Mouse (Mus musculus) right cerebral cortex, adult 18-20 months (tissue): ENCODE data around the gene Cyba.

Source experiments
- DNase-seq: peaks from one replicate; pipeline ENCODE4 v3.0.0; 2022; ENCODE audit warnings: mixed read lengths

Cyba gene

GRCm38 (mm10) chr8:122421376-122422070 is 11.2 kb downstream of the Cyba start, which contains the start of gene Il17c:
TSS of gene Il17c (plus strand) at chr8:122422020.
- no peak for DNase-seq

GRCm38 (mm10) chr8:122419881-122420555 is 12.7 kb downstream of the Cyba start:
- peak; percentile 66 for DNase-seq

GRCm38 (mm10) chr8:122415554-122415953 is 17.2 kb downstream of the Cyba start:
- DNase-seq, result no peak

DNA sequence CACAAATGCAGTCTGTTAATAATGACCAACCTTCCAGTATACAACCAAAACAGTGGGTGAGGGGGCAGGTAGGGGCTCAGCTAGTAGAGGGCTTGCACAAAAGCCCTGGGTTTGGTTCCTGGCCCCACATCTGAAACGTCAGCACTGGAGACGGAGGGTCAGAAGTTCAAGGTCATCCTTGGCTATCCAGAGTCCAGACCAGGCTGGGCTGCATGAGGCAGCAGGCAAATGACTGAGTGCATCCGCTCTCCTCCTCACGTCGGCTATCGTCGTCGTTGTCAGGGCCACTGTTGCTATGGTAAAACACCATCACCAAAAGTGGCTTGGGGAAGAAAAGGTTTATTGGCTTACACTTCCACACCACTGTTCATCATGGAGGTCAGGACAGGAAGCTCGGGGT is 18.4 kb downstream of the Cyba start:
- DNase-seq, result no peak

GRCm38 (mm10) chr8:122407678-122408077 is 25.1 kb downstream of the Cyba start:
- DNase-seq, result no peak

DNA sequence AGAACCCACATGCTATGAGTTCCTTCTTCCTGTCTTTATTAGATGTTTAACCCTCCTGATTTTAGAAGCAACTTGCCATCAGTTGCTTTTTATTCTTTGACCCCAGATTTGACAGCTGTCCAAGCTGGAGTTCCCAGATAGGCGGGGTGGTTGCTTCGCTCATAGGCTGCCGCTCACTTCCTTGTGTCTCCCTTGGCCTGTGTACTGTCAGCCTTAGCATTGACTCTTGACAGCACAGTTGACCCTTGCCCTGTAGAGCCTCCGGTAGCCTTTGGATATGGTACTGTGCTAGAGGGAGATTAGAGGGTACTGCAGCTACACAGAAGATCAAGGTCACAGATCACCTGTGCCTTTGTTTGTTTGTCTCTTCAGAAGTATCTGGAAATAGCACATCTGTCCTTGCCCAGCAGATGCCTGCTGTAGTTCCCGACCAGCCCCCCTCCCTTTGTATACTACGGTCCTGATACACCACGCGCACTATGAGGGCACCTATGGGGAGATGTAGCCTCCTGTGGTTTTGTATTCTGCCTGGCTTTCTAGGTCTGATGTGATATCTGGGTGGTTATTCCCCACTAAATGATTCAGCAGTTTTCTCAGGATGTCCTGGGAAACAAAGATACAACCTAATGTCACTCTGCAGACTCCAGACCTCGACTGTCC is 27.5 kb downstream of the Cyba start:
- no peak for DNase-seq

DNA sequence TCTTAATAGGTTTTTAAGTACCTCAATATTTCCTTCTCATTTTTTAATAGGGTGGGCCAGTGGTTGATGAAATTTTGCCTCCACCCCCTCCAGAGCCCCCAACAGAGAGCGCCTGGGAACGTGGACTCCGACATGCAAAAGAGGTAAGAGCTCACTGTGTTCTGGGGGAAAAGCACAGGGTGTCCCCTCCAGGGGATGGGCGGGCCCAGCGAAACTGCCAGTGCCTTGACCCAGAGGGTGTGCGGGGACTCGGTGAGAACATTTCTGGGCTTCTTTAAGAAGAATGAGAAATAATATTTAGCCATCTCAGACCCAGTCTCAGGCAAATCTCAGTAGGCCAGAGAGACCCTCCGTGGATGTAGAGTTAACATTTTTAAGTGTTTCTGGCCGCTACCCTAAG is 34.5 kb downstream of the Cyba start:
- no peak for DNase-seq

DNA sequence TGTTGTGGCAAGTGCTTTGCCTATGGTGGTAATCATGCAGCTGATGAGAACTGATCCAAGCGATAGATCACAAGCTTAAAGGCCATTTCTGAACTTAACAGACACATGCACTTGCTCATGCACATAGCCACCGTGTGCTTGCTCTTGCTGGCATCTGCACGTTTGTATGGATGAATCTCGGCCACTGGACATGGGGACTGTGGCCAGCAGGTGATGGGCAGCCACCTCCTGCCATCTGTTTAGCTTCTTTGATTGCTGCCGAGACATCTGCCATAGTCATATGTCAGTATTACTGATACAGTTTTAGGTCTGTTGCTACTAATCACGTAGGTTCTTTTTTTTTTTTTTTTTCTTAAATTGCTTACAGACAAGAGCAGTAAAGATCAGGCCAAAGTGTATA is 37.4 kb downstream of the Cyba start:
- DNase-seq, result no peak

GRCm38 (mm10) chr8:122393717-122394116 is 39.0 kb downstream of the Cyba start:
- DNase-seq, result no peak

DNA sequence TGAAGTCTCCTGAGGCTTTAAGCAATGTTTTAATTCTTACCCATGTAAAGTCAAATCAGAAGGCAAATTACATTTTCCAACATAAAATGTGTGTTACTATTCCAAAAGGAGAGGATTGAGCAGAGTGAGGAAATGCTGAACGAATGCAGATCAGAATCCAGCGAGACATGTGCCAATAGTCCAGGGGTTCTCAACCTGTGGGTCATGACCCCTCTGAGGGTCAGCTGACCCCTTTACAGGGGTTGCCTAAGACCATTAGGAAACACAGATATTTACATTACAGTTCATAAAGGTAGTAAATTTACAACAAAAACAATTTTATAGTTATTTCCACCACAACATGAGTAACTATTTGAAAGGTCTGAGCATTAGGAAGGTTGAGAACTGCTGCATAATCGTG is 42.0 kb downstream of the Cyba start:
- DNase-seq, result no peak

- no peak for DNase-seq
These were observed 43.4 kb downstream of the Cyba start for GRCm38 (mm10) chr8:122389357-122389756.

DNA sequence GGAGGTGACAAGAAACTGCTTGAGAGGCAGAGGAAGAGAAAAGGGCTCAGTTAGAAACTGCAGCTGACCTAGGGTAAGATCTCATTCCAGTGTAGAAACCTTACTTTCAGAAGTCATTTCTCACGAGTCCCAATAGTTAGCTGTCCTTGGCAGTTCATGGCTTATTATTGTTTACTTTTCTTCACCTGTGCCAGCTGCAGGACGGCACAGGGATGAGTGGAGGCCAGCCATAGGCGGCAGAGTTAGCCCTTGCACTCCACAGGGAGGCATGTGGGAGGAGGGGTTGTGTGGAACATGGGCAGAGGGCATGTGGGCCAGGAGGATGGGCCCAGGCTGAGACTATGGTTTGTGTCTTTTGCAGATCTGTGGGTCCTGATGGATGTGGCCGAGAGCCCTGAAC is 49.7 kb downstream of the Cyba start:
- no peak for DNase-seq

DNA sequence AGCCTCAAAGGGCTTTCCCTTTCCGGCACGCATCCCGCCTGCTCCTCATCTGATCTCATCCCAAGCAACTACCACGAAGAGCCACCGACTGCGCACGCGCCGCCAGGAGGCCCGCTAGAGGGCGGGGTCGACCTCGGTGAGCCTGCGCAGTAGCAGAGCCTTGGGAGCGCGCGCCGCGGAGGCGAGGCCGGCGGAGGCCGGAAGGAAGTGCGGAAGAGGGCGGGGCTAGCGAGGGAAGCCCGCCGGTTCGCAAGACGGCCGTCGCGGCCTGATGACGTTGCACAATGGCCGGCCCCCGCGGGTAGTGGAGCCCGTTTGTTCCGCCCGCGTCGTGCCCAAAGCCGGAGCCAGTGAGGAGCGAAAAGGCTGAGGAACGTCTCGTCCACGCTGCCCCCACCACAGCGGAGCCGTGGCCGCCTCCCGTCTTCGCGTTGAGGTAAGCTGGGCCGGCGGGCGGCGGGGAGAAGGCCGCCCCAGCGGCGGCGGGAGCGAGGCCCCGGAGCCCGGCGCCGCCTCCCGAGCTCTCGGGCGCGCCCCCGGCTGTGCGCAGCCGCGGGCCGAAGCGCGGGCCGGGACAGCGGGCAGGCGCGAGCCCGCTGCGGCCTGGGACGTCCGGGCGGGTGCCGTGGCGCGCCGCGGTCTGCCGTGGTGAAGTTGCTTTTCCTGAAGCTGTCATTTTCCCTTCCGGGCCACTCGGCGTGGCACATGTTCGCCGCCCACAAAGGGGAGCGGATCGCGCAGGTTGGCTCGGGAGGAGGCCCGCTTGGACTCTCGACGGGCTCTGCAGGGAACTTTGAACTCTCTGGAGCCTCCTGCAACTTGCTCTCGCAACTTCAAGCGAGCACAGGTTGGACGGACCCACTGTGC is 56.1 kb downstream of the Cyba start, which contains the start of gene Zc3h18:
Gene Zc3h18 (plus strand): TSS at position 245 of the 867 bp plus-strand sequence.
- DNase-seq, result peak; percentile 100

DNA sequence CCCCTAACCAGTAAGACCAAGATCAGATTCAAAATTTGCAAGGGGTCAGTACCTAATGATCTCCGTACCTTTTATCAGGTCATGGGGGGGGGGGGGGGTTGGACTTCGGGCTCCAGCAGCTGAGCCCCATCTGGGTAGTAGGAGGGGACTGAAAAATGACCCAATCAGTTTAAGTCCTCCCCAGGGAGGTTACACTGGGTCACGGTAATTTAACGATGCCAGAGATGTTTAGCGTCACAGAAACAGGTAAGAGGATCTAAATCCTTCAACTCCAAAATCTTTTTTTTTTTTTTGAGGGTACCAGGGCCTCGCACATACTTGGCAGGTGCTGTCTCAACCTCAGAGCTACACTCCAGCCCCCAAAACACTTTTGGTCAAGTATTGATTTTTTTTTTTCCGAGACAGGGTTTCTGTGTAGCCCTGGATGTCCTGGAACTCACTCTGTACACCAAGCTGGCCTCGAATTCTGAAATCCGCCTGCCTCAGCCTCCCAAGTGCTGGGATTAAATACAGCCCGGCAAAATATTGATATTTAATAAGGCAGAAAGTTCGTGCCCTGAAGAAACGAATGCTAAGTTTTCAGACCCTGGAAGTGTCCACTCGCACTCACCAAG is 56.9 kb downstream of the Cyba start:
- DNase-seq, result no peak

DNA sequence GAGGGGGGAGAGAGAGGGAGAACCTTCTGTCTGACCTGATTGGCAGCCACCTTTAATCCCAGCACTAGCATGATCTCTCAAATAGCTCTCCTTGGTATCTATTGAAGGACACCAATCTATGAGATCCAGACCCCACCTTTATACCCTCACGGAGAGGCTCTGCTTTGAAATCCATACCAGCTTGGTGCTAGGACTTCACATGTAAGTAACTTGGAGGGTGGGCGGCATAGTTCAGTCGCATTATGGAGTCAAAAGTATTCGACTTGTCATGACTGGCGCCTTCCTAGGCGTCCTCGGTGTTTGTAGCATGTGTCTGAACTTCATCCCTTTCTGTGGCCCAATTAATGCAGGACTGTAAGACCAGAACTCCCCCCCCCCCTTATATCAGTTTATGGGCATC is 57.4 kb downstream of the Cyba start:
- no peak for DNase-seq
